Mouse (Mus musculus): ENCODE results near the gene Rftn1.

Rftn1 gene

DNA sequence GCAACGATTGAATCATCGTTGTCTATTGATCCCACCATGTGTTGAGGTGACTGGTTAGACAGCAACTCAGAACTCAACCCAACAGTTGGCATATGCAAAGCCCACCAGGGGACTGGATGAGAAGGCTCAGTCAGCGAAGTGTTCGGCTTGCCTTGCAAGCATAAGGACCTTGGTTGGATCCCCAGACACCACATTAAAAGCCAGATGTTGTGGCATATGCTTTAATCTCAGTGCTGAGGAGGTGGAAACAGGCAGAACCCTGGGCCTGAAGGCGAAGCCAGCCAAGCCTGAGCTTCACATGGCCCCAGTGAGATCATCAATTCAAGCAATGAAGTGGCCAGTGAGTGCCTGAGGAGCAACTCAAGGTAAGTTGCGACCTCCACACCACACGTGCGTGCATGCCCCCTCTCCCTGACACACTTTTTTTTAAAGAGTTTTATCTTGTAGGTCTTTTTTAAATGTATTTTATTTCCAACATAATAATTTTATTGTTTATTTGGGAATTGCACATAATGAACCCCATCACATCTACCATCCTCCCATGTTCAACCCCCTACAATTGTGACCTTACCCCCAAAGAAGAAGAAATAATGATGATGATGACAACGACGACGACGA lies 11.5 kb upstream of the Rftn1 start:
- no peak for DNase-seq (ENCODE audit: low spot score in 2 of 2)

DNA sequence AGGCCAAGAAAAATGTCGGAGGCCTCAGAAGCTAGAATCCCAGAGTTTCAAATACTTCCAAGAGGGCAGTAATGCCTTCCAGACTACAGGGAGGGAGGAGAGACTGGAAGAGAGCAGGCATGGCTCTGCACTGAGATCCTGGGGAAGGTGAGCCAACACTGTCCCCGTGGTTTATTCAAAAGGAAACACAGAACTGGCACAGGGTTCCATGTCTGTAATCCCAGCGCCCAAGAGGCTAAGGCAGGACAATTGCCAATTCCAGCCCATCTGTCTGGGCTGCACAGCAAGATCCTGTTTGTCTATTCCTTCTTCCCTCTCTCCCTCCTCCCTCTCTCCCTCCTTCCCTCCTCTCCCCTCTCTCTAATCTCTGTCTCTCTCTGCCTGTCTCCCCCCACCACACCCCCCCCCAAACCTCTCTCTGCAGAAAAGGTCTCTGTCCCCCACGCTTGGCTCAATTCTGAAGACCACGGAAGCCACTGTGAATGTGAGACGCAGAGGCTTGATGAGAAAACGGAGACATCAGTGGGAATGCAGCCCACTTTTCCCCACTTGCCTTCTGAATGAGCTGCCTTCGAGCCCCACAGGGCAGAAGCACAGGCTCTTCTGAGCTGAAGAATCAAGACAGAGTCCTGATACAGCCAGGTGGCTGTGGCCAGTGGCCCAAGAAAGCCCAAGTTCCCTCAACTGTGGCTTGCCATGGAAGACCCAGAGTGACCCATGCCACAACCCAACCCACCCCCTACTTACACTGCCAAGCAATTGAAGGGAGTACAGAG lies 8.8 kb upstream of the Rftn1 start:
- no peak for DNase-seq (ENCODE audit: low spot score in 2 of 2)

DNA sequence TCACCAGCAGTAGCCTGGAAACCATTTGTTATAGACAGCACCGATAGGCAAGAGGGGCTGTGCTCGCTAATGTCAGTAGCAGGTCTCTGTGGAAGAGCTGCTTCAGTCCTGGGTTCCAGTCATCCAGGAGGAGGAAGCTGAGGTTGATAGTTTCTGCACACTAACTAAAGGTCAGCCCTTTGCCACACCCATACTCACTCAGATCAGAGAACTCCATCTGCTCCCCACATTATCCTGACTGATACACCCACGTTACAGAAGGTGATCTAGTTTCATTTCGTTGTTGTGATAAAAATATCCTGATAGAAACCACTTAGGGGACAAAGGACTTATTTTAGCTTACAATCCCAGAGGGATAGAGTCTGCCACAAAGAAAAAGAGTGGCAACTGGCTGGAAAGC lies 7.1 kb upstream of the Rftn1 start:
- DNase-seq (ENCODE audit: low spot score in 2 of 2): no peak

DNA sequence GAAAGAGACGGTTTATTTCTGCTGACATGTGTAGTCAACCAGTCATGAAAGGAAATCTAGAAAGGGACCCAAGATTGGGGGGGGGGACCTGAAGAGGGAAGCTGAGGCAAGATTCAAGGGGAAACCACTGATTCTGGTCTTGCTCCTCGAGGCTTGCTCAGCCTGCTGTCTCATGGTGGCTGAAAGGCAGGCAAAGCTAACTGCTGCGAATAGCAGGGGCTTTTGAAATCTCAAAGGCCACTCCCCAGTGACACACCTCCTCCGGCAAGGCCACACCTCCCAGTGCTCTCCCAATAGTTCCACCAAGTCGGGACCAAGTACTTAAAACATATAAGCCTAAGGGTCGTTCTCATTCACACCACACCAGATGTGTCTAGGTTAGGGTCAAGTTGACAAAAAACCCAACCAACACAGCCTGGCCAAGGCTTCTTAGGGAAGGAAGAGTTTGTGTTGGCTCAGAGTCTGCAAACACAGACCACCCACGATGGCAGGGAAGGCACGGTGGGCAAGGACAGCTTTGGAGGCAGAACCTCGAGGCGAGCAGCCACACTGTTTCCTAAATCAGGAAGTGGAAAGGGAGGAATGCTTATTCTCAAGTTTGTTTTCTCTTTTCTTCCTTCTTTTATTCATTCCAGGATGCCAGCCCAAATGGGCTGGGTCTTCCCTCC lies 5.7 kb upstream of the Rftn1 start:
- no peak for DNase-seq (ENCODE audit: low spot score in 2 of 2)

- no peak for DNase-seq (ENCODE audit: low spot score in 2 of 2)
Measured at GRCm38 (mm10) chr17:50195399-50195798, 4.9 kb upstream of the Rftn1 start.

- no peak for DNase-seq (ENCODE audit: low spot score in 2 of 2)
Measured at GRCm38 (mm10) chr17:50194541-50194940, 4.1 kb upstream of the Rftn1 start.

DNA sequence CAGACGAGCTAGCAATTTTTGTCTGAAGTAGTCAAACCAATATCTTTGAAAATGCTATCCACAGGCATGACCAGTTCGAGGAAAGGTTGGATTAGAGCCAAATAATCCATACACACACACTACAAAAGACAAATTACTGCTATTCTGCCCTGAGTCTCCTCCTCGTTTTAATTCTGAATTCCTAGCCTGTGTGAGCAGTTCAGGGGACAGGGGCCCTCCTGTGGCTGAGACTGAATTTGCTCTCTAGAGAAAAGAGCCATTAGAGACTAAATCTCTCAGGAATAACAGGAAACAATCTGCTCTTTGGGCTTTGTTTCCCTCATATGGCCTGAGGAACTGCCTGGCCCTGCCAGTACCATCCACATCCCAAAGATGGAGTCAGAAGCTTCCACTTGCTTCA lies 3.2 kb upstream of the Rftn1 start:
- DNase-seq (ENCODE audit: low spot score in 2 of 2): peak in 1 of 2 experiments; percentile 46

GRCm38 (mm10) chr17:50192376-50192940 lies 2.0 kb upstream of the Rftn1 start:
- no peak for DNase-seq (ENCODE audit: low spot score in 2 of 2)

DNA sequence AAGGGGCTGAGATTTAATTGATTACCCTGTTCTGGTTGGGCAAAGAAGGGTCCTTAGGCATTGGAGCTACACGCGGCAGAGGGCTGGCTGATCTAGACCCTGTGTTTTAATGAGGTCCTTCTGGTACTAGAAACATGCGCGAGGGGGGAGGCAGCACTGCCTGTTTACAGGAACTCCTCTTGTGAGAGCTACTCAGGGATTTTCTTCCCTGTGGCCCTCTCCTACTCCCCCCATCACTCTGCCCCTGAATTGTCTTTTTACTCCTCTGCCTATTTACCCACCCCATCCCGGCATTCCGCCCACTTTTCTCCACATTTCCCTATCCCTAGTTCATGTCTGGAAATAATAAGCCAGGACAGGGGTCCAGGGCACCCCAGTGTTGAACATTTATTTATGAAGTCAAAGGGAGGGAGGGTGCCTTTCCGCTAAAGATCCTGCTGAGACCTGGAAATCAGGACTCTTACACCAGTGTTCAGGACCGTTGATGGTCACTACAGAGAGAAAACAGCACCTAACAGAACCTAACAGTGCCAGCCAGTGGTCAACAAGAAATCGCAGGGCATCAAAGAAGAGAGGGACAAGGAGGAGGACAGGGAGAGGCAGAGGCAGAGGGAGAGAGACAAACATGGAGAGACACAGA lies 964 bp upstream of the Rftn1 start:
- DNase-seq (ENCODE audit: low spot score in 2 of 2): no peak

- peak in 1 of 2 experiments; percentile 26 for DNase-seq (ENCODE audit: low spot score in 2 of 2)
Measured at GRCm38 (mm10) chr17:50189381-50190012, 977 bp downstream of the Rftn1 start.

- DNase-seq (ENCODE audit: low spot score in 2 of 2): no peak
Measured at GRCm38 (mm10) chr17:50188662-50189345, 1.7 kb downstream of the Rftn1 start.

DNA sequence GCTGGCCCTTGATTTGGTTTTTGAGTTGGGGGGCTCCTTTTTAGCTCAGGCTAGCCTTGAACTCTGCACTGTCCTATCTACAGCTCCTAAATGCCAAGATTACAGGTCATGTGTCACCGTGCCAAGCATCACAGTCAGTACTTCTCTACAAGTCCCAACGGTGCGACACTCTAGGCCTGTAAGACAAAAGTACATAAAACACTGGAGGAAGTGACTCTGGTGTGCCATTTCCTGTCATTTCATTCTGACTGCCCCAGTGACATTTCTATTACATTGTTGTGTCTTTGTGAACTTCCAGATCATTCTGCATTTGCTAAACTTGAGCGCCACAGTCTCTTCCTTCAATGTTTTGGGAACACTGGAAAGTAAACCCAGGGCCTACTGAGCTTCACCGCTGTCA lies 4.9 kb downstream of the Rftn1 start:
- DNase-seq (ENCODE audit: low spot score in 2 of 2): no peak

DNA sequence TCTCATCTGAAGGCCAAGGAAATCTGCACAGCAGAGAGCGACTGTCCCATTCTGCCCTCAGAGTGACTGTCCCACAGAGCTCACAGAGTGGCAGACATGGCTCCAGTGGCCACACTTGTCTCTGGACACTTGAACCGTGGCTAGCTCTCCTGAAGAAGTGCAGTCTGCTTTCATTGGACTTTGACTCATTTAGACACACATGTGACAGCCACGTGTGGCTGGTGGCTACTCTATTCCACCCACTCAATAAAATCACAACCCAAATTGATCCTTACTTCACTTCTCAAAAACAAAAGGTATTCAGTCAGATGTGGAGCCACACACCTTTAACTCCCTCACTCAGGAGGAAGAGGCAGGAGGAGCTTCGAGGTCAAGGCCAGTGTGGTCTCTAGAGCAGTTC lies 5.4 kb downstream of the Rftn1 start:
- no peak for DNase-seq (ENCODE audit: low spot score in 2 of 2)

DNA sequence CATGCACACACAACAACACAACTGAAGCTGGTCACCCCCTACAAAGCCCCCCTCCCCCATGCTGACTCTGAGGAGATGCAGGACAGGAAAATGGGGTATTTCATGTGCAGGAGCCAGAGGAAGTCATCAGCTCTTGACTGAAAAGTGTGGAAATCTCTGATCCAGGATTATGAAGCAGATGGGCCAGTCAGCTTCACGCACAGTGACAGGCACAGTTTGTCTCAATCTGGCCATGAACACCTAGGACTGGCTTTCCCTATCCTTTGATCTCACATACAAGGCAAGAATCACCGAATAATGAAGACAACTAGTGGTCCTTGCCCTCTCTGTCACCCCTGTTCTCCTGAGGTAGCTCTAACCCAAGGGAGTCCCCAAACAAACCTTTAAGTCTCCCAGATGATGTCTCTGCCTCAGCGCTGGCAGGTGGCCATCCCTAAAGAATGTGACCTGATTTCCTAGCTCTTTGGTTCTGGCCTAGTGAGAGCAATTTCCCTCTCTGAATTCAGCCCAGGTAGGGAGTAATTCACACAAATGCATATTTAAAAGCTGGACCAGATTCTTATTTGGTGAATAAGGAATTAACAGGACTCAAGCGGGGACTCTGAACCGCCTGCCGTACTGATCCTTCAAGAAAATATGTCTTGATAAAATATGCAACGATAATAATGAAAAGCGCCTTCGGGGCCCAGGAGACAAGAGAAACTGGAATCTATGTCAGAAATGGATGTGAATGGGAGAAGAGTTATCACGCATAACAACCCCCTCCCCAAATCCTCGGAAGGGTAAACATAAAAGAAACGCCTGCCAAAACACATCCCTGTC lies 6.0 kb downstream of the Rftn1 start:
- DNase-seq (ENCODE audit: low spot score in 2 of 2): no peak

- DNase-seq (ENCODE audit: low spot score in 2 of 2): no peak
Measured at GRCm38 (mm10) chr17:50183300-50183699, 7.2 kb downstream of the Rftn1 start.

DNA sequence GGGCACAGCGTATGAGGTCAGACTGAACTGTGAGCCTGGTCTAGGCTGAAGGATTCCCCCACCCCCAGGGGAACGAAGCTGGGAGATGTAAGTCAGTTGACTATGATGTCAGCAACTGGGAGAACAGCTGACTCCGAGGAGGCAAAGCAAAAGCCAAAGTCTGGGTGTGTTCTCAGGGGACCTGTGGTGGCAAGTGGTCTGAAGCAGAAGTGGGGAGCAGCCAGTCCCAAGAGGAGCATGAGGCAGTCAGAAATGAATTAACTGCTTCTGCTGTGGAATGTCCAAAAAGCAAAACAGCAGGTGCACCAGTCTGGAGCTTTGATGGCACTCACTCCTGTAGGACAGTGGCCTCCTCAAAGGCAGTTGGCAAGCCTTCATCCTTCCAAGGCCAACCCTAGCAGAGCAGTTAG lies 7.9 kb downstream of the Rftn1 start:
- no peak for DNase-seq (ENCODE audit: low spot score in 2 of 2)

- DNase-seq (ENCODE audit: low spot score in 2 of 2): no peak
Measured at GRCm38 (mm10) chr17:50180899-50181570, 9.4 kb downstream of the Rftn1 start.

DNA sequence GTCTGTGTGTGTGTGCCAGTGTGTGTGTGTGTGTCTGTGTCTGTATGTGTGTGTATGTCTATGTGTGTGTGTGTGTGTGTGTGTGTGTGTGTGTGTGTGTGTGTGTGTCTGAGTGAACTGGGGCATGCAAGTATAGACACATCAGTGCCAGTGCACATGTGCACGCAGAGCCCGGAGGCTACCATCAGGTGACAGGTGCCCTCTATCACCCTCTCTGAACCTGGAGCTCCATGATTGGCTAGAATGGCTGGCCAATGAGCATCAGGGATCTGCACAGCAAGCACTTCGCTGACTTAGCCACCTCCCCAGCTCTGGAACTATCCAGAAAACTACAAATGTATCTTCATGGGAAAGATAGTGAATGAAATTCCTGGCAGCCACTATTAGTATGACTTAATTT lies 16.7 kb downstream of the Rftn1 start:
- no peak for DNase-seq (ENCODE audit: low spot score in 2 of 2)

DNA sequence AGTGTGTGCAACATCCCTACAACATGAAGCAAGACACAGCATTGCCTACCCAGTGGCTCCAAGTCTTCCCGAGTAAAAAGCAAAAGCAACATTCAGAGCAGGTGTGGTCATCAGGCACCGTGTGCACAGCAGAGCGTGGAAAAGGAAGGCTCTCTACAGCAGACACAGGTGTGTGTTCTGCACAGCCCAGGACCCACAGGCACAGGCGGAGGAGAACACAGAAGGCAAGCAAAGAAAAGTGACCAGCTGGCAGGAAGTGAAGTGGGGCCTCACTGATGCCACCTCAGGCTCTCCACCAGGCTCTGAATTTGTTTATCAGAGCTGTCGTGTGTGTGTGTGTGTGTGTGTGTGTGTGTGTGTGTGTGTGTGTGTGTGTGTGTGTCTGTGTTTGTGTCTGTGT lies 17.1 kb downstream of the Rftn1 start:
- no peak for DNase-seq (ENCODE audit: low spot score in 2 of 2)

GRCm38 (mm10) chr17:50172795-50173194 lies 17.7 kb downstream of the Rftn1 start:
- no peak for DNase-seq (ENCODE audit: low spot score in 2 of 2)
